Mouse (Mus musculus) liver, embryonic 14.5 days (tissue): ENCODE results near the gene Tas2r105. TPM values are rescaled to one million over a fixed set of nuclear protein-coding genes. Genes with fewer than 3 reads are reported as not detected.

ENCODE experiments used
- ATAC-seq: fragments of 200-750 bp; cut with Nextera tagmentation; 2 replicates; pipeline ENCODE4 v1.8.0; 2017; ENCODE audit warnings: moderate number of reproducible peaks, mild to moderate bottlenecking, moderate library complexity; ENCODE audit not compliant: insufficient read depth
- DNase-seq, 3 experiments: peaks; one replicate each; pipeline ENCODE4 v3.0.0-alpha.2; 2012 to 2013; ENCODE audit warnings: low read depth in 3 of 3, low spot score in 3 of 3
- H3K27ac ChIP-seq: fragments of 300-500 bp; sonication (generic); 2 replicates; pipeline ENCODE4 v1.5.1; 2014; ENCODE audit warnings: moderate library complexity, mild to moderate bottlenecking, control low read depth, inconsistent platforms
- H3K27me3 ChIP-seq: fragments of 300-500 bp; sonication (generic); 2 replicates; pipeline ENCODE4 v1.6.1; 2014; ENCODE audit warnings: mild to moderate bottlenecking, low read length, moderate library complexity; ENCODE audit not compliant: control insufficient read depth, insufficient read depth
- H3K36me3 ChIP-seq: fragments of 300-500 bp; sonication (generic); replicated peaks from 2 replicates; pipeline ENCODE4 v1.6.1; 2014; ENCODE audit warnings: low read depth; ENCODE audit not compliant: control insufficient read depth, insufficient read depth
- H3K4me1 ChIP-seq, 2 experiments: fragments of 200-500 bp in 1 of 2; fragments of 300-500 bp in 1 of 2; sonication (generic) in 1 of 2; replicated peaks; 2 replicates each; pipeline ENCODE4 v1.6.1; 2012 to 2014; ENCODE audit warnings: antibody characterized with exemption in 1 of 2, inconsistent platforms in 1 of 2, low read length in 1 of 2; ENCODE audit not compliant: control insufficient read depth in 2 of 2, insufficient read depth in 2 of 2
- H3K4me2 ChIP-seq: fragments of 300-500 bp; sonication (generic); 2 replicates; pipeline ENCODE4 v1.6.1; 2014; ENCODE audit warnings: low read depth, mild to moderate bottlenecking, control low read depth, moderate library complexity
- H3K4me3 ChIP-seq, 2 experiments: fragments of 200-500 bp in 1 of 2; fragments of 300-500 bp in 1 of 2; sonication (generic) in 1 of 2; 2 replicates each; pipeline ENCODE4 v1.5.1; 2012 to 2014; ENCODE audit warnings: low read depth in 2 of 2, low read length in 2 of 2, mild to moderate bottlenecking in 2 of 2, control low read depth in 1 of 2, inconsistent platforms in 1 of 2, moderate library complexity in 1 of 2; ENCODE audit not compliant: insufficient read depth in 1 of 2
- H3K9ac ChIP-seq: fragments of 300-500 bp; sonication (generic); replicated peaks from 2 replicates; pipeline ENCODE4 v1.6.1; 2014; ENCODE audit warnings: mild to moderate bottlenecking, control low read depth, moderate library complexity
- H3K9me3 ChIP-seq: fragments of 300-500 bp; sonication (generic); 2 replicates; pipeline ENCODE4 v1.6.1; 2016; ENCODE audit warnings: low read length, mixed read lengths; ENCODE audit not compliant: control insufficient read depth
- CTCF ChIP-seq: IDR thresholded peaks from 2 replicates; pipeline ENCODE4 v1.5.1; 2016; ENCODE audit warnings: antibody characterized with exemption, low read depth, control low read depth
- EP300 ChIP-seq: IDR thresholded peaks from 2 replicates; pipeline ENCODE4 v1.6.1; 2016; ENCODE audit warnings: antibody characterized with exemption, low read depth
- WGBS: fragments of 180-500 bp; shearing (Covaris S2); extraction: QIAGEN DNeasy Blood & Tissue Kit; methylation state at CpG from one replicate; pipeline ENCODE4 v1.1.7; 2014; ENCODE audit not compliant: insufficient replicate concordance; 5-methylcytosine and 5-hydroxymethylcytosine counted together
- polyA plus RNA-seq, 2 experiments: library from polyadenylated mRNA; depleted of rRNA in 1 of 2; stranded (reverse) in 1 of 2; unstranded in 1 of 2; fragments of >200 nt; fragmentation: Nextera tagmentation in 1 of 2; extraction: Ambion mirVana in 1 of 2; gene quantifications; 2 replicates each; pipeline versions ENCODE4 v1.2.1 to v1.2.3; 2012 to 2014

The Tas2r105 gene
- polyA plus RNA-seq (2012; rRNA removed) (not detected in 2 replicates), polyA plus RNA-seq (2014; fragmentation: Nextera tagmentation; extraction: Ambion mirVana) (not detected in 2 replicates)

DNA sequence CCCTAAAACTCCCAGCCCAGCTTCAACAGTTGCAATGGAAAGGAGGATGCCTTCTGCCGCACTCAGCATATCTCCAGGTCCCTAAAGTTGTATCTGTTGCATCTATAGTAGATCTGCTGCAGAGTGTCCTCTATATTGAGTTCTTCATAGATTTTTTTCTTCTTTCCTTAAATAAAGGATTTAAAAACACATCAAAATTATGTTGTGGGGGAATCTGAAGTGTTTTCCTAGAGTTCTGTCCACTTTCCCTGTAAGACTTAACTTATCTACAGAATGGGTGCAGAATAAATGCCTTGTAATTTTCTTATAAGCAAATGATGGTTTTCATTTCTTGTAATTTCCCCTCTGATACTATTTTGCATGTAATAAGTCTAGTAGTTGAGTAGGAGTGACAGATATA lies at the start of gene Tas2r105:
Gene Tas2r105 (minus strand): TSS at position 101 of the 400 bp plus-strand sequence.
- DNase-seq = no peak
- Histone ChIP-seq H3K27me3 (no peaks in the 10 kb centered on the region), H3K36me3 (no peaks in the 10 kb centered on the region), H3K27ac (no peak within 1 kb of the TSS), H3K9me3 (no peaks in the 10 kb centered on the region), H3K9ac (no peak within 1 kb of the TSS), H3K4me2 (no peak within 1 kb of the TSS), H3K4me1 (no peaks in the 10 kb centered on the region), H3K4me3 (no peak within 1 kb of the TSS)
- WGBS = 43% methylated on average over 1 of the region's 1 CpGs
- no peak for ATAC-seq
- TF ChIP-seq EP300 = no peak
- TF ChIP-seq CTCF = no peak

DNA sequence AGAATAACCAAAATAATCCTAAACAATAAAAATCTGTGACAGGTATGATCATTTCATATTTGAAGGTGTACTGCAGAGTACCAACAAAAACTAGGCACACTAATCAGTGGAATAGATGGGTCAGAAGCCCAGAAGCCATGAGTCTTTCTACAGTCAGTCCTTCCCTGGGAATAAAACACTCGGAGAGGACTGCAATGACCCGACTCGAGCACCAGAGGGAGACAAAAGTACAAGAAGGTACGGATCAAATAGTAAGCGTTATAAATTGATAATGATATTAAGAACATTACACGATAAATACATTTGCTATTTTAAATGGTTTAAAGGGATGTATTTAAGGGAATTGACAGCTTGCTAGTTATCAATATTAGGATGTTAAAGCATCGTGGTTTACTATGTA lies 25.5 kb upstream of the Tas2r105 start:
- TF ChIP-seq CTCF (no peak), EP300 (no peak)
- ATAC-seq (no peak), DNase-seq (no peak)
- Histone ChIP-seq H3K9ac (no peak overlapping the region), H3K27me3 (no peaks in the 10 kb centered on the region), H3K4me3 (no peak overlapping the region), H3K9me3 (no peaks in the 10 kb centered on the region), H3K4me1 (no peaks in the 10 kb centered on the region), H3K27ac (no peak overlapping the region), H3K4me2 (no peak overlapping the region), H3K36me3 (no peaks in the 10 kb centered on the region)
- 41% methylated on average over 7 of the region's 7 CpGs for WGBS

DNA sequence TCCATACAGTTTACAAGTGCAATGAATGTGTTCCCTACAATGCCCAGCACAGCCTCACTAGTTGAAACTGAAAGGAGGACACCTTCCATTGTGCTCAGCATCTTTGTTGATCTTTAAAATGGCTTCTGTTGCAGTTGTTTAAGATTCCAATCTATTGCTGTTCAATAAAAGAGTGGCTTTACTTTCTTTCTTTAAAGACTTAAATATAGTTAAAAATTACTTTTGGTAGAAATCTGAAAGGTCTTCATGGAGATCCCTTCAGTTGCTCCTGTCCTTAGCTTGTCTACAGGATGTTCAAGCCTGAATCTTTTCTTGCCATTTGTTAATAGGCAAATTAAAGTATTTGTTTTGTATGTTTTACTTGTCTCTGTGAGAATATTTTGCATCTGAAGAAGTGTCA lies 2.7 kb upstream of the Tas2r105 start, which contains the start of gene Tas2r114:
Gene Tas2r114 (minus strand): TSS at position 101 of the 400 bp plus-strand sequence.
- Histone ChIP-seq H3K4me3 (no peak within 1 kb of the TSS), H3K27ac (no peak within 1 kb of the TSS), H3K4me2 (no peak within 1 kb of the TSS), H3K9me3 (no peaks in the 10 kb centered on the region), H3K4me1 (no peaks in the 10 kb centered on the region), H3K36me3 (no peaks in the 10 kb centered on the region), H3K9ac (no peak within 1 kb of the TSS), H3K27me3 (no peaks in the 10 kb centered on the region)
- no peak for DNase-seq
- no peak for ATAC-seq
- TF ChIP-seq CTCF (no peak), EP300 (no peak)

DNA sequence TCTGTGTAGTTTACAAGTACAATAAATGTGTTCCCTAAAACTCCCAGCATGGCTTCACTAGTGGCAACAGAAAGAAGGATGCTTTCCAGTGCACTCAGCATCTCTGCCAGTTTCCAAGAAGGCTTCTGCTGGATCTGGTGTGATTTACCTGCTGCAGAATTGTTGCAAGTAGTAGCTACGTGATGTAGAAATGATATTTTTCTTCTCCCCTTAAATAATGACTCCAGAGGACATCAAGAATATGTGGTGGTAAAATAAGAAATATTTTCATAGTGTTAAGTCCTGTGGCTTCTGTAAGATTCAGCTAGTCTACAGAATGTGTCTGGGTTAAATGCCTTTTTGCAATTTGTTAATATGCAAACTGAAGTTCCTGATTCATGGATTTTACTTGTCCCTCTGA lies 1.7 kb downstream of the Tas2r105 start, which contains the start of gene Tas2r104:
Gene Tas2r104 (minus strand): TSS at position 101 of the 400 bp plus-strand sequence.
- TF ChIP-seq EP300 = no peak
- TF ChIP-seq CTCF = no peak
- Histone ChIP-seq H3K4me3 (no peak within 1 kb of the TSS), H3K4me1 (no peaks in the 10 kb centered on the region), H3K27me3 (no peaks in the 10 kb centered on the region), H3K4me2 (no peak within 1 kb of the TSS), H3K27ac (no peak within 1 kb of the TSS), H3K36me3 (no peaks in the 10 kb centered on the region), H3K9ac (no peak within 1 kb of the TSS), H3K9me3 (no peaks in the 10 kb centered on the region)
- DNase-seq = no peak
- no peak for ATAC-seq
- 47% methylated on average over 1 of the region's 1 CpGs for WGBS

DNA sequence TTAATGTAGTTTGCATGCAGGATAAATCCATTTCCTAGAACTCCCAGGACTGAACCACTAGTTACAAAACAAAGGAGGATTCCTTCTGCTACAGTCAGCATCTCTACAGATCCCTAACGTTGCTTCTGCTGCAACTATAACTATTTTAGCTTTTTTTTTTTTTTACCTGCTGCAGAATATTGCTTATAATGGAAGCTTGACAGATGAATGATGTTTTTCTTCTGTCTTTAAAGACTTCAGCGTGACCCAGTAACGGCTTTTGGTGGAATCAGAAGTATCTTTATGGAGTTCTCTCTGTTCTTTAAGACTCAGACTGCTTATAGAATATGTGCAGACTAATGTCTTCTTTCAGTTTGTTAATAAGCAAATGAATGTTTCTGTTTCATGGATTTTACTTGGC lies 8.5 kb downstream of the Tas2r105 start, which contains the start of gene Tas2r106:
Gene Tas2r106 (minus strand): TSS at position 101 of the 400 bp plus-strand sequence.
- H3K4me1 ChIP-seq = no peaks in the 10 kb centered on the region
- no peak for TF ChIP-seq CTCF
- no peak for TF ChIP-seq EP300
- no peaks in the 10 kb centered on the region for H3K36me3 ChIP-seq
- WGBS = 41% methylated on average over 3 of the region's 3 CpGs
- H3K27ac ChIP-seq = no peak within 1 kb of the TSS
- no peak within 1 kb of the TSS for H3K4me2 ChIP-seq
- no peak within 1 kb of the TSS for H3K4me3 ChIP-seq
- no peak within 1 kb of the TSS for H3K9ac ChIP-seq
- no peaks in the 10 kb centered on the region for H3K27me3 ChIP-seq
- no peak for ATAC-seq
- no peaks in the 10 kb centered on the region; the same call in 1 of the 2 replicates for H3K9me3 ChIP-seq
- no peak for DNase-seq
